Comparison of ENCODE assay signal across 9 mouse cellular contexts in genomic region chr8:107411391-107411790, GRCm38 (mm10). TPM values are rescaled to one million over a fixed set of nuclear protein-coding genes. Genes with fewer than 3 reads are reported as not detected.
DNase-seq lines count a peak whose midpoint lies in the region; ATAC-seq and TF ChIP-seq lines count a peak whose summit lies in the region.
"Had no signal": no experiment of that assay in that cellular context is flagged by ENCODE, and none has a peak within 500 bp of the region (broad histone marks: within the 10 kb centered on the region; RNA-seq: fewer than 3 reads in every experiment).

No protein-coding gene starts in this region.

- H3K4me1 ChIP-seq in lung, adult 2 months (ENCODE audit: control insufficient read depth, insufficient read depth, low read length), result no peaks in the 10 kb centered on the region
- H3K4me1 ChIP-seq: liver, embryonic 13.5 days had no signal

- no peak for TF ChIP-seq POLR2A in lung, adult 2 months (IDR thresholded peaks at IDR 0.05; ENCODE audit: borderline replicate concordance, extremely low read depth, low read depth, low read length)

- WGBS in lung, adult 2 months, result 60% methylated on average over 4 of the region's 4 CpGs

- TF ChIP-seq CTCF in lung, adult 2 months (IDR thresholded peaks at IDR 0.05; ENCODE audit: insufficient read depth, low read length), result peak; percentile 25; the same call in 1 of the 2 replicates

- peak; percentile 18 for DNase-seq in lung, adult 2 months
- DNase-seq in lung, postnatal 25 days (ENCODE audit: low spot score), result no peak
- peak; percentile 78 for DNase-seq in NIH3T3 (ENCODE audit: low read depth)
- peak; percentile 53 for DNase-seq in naive thymus-derived CD4-positive, alpha-beta T cell, adult 2 months (ENCODE audit: low read depth)
- no peak for DNase-seq in gastrocnemius, adult 8-10 months (ENCODE audit: low spot score in 2 of 2)
- DNase-seq in ovary, postnatal 36 days (ENCODE audit: low spot score), result no peak
- no peak for DNase-seq in right cerebral cortex, adult 18-20 months
- DNase-seq: liver, embryonic 13.5 days had no signal

- ATAC-seq in erythroblast, adult 5-6 weeks (replicated peaks; ENCODE audit: low FRiP score, poor library complexity, severe bottlenecking), result peak; percentile 86

- H3K4me3 ChIP-seq in lung, adult 2 months (replicated peaks; ENCODE audit: extremely low read depth, low read depth, low read length), result no peak overlapping the region
- H3K4me3 ChIP-seq: liver, embryonic 13.5 days had no signal

RNA-seq across cellular contexts. Expression of gene Nqo1, which starts 8.4 kb away (rescaled TPM):
- polyA plus RNA-seq in lung, adult 2 months (2012; rRNA removed), result 4.0 and 12.8 TPM in 2 replicates
- total RNA-seq in erythroblast, adult 5-6 weeks (2015; ENCODE audit: low replicate concordance), result 10.2 and 15.0 TPM in 2 replicates
- total RNA-seq in erythroblast, adult 5-6 weeks (2017; ENCODE audit: low replicate concordance), result 10.7 and 17.1 TPM in 2 replicates
- total RNA-seq in gastrocnemius, adult 8-10 months (2022), result 10 to 100 TPM; 26.7 to 45.4 (median 34.9) TPM

RNA-seq across cellular contexts. Expression of gene Nob1, which starts 13.5 kb away (rescaled TPM):
- polyA plus RNA-seq in lung, adult 2 months (2012; rRNA removed), result 18.5 and 21.3 TPM in 2 replicates
- 6.5 and 8.2 TPM in 2 replicates for total RNA-seq in erythroblast, adult 5-6 weeks (2015; ENCODE audit: low replicate concordance)
- total RNA-seq in erythroblast, adult 5-6 weeks (2017; ENCODE audit: low replicate concordance), result 2.0 and 6.4 TPM in 2 replicates
- 10 to 100 TPM; 21.4 to 25.7 (median 22.5) TPM for total RNA-seq in gastrocnemius, adult 8-10 months (2022)

RNA-seq across cellular contexts. Expression of gene Wwp2, which starts 24.8 kb away (rescaled TPM):
- polyA plus RNA-seq in lung, adult 2 months (2012; rRNA removed), result 41.0 and 62.7 TPM in 2 replicates
- 114 and 130 TPM in 2 replicates for total RNA-seq in erythroblast, adult 5-6 weeks (2015; ENCODE audit: low replicate concordance)
- 192 and 196 TPM in 2 replicates for total RNA-seq in erythroblast, adult 5-6 weeks (2017; ENCODE audit: low replicate concordance)
- total RNA-seq in gastrocnemius, adult 8-10 months (2022), result 10 to 100 TPM; 13.1 to 16.7 (median 14.9) TPM

Comparison
In these comparisons a context has a peak if more than half of its experiments do, and no peak if none do; other contexts are left out.
1. DNase-seq: peak in lung, adult 2 months (single experiment), NIH3T3 (single experiment) and naive thymus-derived CD4-positive, alpha-beta T cell, adult 2 months (single experiment); none in lung, postnatal 25 days (single experiment), gastrocnemius, adult 8-10 months (0 of 2), ovary, postnatal 36 days (single experiment) and right cerebral cortex, adult 18-20 months (single experiment).
2. RNA of gene Wwp2, which starts 24.8 kb away (total RNA-seq): 114 to 196 TPM in erythroblast, adult 5-6 weeks; 13.1 to 16.7 TPM in gastrocnemius, adult 8-10 months; every median in the first group is over 4 times any median in the second.